Mouse (Mus musculus) hindbrain, embryonic 15.5 days (tissue): ENCODE data around the gene Car3. TPM values are rescaled to one million over a fixed set of nuclear protein-coding genes. Genes with fewer than 3 reads are reported as not detected.

Experiments
- ATAC-seq: fragments of 200-750 bp; cut with Nextera tagmentation; 2 replicates; pipeline ENCODE4 v1.8.0; 2017; ENCODE audit warnings: low read depth, moderate number of reproducible peaks, moderate TSS enrichment; ENCODE audit not compliant: low FRiP score
- H3K27ac ChIP-seq: fragments of 300-500 bp; sonication (generic); replicated peaks from 2 replicates; pipeline ENCODE4 v1.5.1; 2015; ENCODE audit warnings: mild to moderate bottlenecking, inconsistent platforms
- H3K27me3 ChIP-seq: fragments of 300-500 bp; sonication (generic); 2 replicates; pipeline ENCODE4 v1.6.1; 2015; ENCODE audit warnings: control low read depth, inconsistent platforms
- H3K36me3 ChIP-seq: fragments of 300-500 bp; sonication (generic); 2 replicates; pipeline ENCODE4 v1.6.1; 2015; ENCODE audit warnings: control low read depth, inconsistent platforms
- H3K4me1 ChIP-seq: fragments of 300-500 bp; sonication (generic); replicated peaks from 2 replicates; pipeline ENCODE4 v1.6.1; 2015; ENCODE audit warnings: control low read depth, inconsistent platforms
- H3K4me2 ChIP-seq: fragments of 300-500 bp; sonication (generic); 2 replicates; pipeline ENCODE4 v1.6.1; 2015; ENCODE audit warnings: moderate library complexity, mild to moderate bottlenecking, inconsistent platforms
- H3K4me3 ChIP-seq: fragments of 300-500 bp; sonication (generic); 2 replicates; pipeline ENCODE4 v1.5.1; 2015; ENCODE audit warnings: mild to moderate bottlenecking, inconsistent platforms
- H3K9ac ChIP-seq: fragments of 300-500 bp; sonication (generic); 2 replicates; pipeline ENCODE4 v1.6.1; 2015; ENCODE audit warnings: inconsistent platforms
- H3K9me3 ChIP-seq: fragments of 300-500 bp; sonication (generic); 2 replicates; pipeline ENCODE4 v1.6.1; 2016; ENCODE audit warnings: control low read depth, inconsistent platforms
- WGBS: fragments of 180-500 bp; shearing (Covaris S2); methylation state at CpG from one replicate; pipeline ENCODE4 v1.1.7; 2015; 5-methylcytosine and 5-hydroxymethylcytosine counted together
- polyA plus RNA-seq: library from polyadenylated mRNA; unstranded; fragments of >200 nt; fragmentation: Nextera tagmentation; extraction: Ambion mirVana; gene quantifications from 2 replicates; pipeline ENCODE4 v1.2.1, GENCODE M21; 2015

Car3 gene
- polyA plus RNA-seq, 1 experiment from 2014 or later, result 2.1 TPM

DNA sequence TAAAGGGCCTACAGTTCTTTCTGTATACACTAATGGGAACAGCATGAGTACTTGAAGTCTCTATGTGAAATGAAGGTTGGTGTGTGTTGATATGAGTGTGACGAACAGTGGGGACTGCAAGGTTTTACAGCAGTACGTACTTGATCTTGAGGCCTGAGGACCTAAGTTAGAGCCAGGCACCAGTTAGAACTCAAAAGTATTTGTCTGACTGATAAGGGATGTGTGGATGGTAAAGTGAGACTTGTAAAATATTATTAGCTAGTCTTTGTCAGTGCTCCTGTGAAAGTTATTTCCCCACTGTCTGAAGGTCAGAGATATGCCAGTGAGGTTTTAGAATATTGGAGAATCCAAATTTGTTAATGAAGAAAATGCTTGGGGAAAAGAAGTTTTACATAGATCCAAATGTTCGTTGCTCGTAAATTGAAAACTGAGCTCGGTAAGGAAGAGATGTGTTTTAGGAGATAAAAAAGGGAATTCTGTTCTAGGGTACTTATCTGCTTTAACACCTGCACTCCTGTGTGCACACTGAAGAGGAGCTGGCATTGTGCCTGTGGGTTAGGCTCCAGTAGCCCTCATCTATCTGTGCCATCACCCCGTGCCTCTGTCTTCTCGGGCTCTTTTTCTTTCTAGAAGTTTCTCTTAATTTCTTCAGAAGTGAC lies 14.1 kb downstream of the Car3 start:
- Histone ChIP-seq H3K4me3 (no peak overlapping the region), H3K9me3 (no peaks in the 10 kb centered on the region), H3K27me3 (no peaks in the 10 kb centered on the region), H3K4me1 (no peaks in the 10 kb centered on the region), H3K36me3 (no peaks in the 10 kb centered on the region), H3K4me2 (no peak overlapping the region), H3K9ac (no peak overlapping the region), H3K27ac (no peak overlapping the region)
- no peak for ATAC-seq
- WGBS, result 90% methylated on average over 7 of the region's 7 CpGs

DNA sequence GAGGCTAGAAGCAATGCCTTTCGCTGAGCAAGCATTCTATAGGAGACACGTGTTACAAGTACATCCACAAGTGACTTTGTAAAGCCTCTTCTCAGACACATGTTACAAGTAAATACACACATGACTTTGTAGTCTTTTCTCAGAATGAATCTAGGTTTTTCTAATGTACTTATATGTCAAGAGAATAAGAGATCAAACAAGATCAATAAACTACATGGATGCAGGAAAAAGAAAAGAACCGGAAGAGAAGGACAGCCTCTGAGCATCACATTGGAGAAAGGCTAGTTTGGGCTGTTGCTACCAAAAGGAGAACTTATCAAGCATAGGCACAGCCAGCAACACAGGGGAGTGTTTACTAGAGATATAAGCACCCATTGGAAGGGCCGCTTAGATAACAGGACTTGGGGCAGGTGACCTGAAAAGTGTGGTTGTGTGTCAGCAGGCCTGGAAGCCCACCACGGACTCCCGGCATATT lies 15.5 kb downstream of the Car3 start:
- no peak for ATAC-seq
- no peaks in the 10 kb centered on the region for H3K27me3 ChIP-seq
- WGBS, result 80% methylated on average over 6 of the region's 6 CpGs
- H3K27ac ChIP-seq, result no peak overlapping the region
- H3K4me3 ChIP-seq, result no peak overlapping the region
- no peak overlapping the region for H3K9ac ChIP-seq
- H3K4me2 ChIP-seq, result no peak overlapping the region
- no peaks in the 10 kb centered on the region for H3K4me1 ChIP-seq
- no peaks in the 10 kb centered on the region for H3K36me3 ChIP-seq
- no peaks in the 10 kb centered on the region for H3K9me3 ChIP-seq

DNA sequence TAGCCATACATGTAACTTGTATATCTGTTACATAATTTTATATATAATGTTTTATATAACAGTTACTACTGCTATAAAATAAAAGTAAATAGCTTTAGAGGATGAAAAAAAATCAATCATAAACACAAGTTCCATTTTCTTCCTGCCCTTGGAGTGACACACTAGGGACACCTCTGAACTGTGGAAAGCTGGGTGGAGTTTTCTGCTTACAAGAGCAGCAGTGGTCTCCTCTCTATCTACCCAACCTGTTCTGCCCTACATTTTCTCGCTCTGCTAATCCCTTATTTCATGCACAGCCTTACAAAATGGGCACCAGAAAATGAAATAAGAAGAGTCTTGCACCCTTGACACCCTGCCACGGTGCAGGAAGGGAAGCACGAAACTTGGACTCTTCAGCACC lies 16.0 kb downstream of the Car3 start:
- Histone ChIP-seq H3K27me3 (no peaks in the 10 kb centered on the region), H3K36me3 (no peaks in the 10 kb centered on the region), H3K9me3 (no peaks in the 10 kb centered on the region), H3K9ac (no peak overlapping the region), H3K4me1 (no peaks in the 10 kb centered on the region), H3K4me2 (no peak overlapping the region), H3K27ac (no peak overlapping the region), H3K4me3 (no peak overlapping the region)
- ATAC-seq, result no peak
- WGBS, result 89% methylated on average over 3 of the region's 3 CpGs

DNA sequence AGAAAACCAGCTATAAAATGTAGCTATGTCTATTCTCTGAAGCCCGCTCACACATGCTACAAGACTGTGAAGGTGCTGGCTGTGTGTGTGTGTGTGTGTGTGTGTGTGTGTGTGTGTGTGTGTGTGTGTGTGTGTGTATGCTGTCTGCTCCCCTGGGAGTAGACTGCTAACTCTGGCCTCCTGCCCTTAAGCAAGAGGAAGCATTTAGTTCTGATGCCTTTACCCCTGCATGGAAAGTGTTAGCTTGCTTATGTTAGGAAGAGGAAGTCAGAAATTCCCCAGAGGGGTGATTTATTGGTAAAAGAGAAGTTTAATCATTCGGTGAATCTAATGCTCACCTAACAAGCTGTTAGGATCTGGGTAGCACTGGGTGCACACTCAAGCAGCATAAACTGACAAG lies 17.0 kb downstream of the Car3 start:
- ATAC-seq, result no peak
- Histone ChIP-seq H3K9me3 (no peaks in the 10 kb centered on the region), H3K27ac (no peak overlapping the region), H3K4me1 (no peaks in the 10 kb centered on the region), H3K27me3 (no peaks in the 10 kb centered on the region), H3K4me3 (no peak overlapping the region), H3K4me2 (no peak overlapping the region), H3K9ac (no peak overlapping the region), H3K36me3 (no peaks in the 10 kb centered on the region)
- WGBS, result 79% methylated on average over 2 of the region's 2 CpGs

DNA sequence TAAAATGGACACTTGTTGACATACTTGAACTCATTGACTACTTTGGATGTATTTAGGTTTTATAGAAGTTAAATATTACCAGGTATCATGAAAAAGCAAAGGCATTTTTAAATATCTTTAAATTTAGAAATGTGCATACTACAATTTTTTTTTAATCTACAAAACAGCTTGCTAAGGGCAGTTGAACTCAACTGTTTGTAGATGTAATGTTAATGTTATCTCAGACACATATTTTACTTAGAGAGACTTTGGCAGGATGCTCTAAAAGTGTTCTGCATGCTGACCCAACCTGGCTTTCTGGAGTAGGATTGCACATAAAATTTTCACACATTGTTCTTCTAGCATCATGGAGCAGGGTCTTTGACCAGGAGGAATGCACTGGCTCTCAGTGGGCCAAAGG lies 18.7 kb downstream of the Car3 start:
- Histone ChIP-seq H3K9me3 (no peaks in the 10 kb centered on the region), H3K4me1 (no peaks in the 10 kb centered on the region), H3K9ac (no peak overlapping the region), H3K27me3 (no peaks in the 10 kb centered on the region), H3K27ac (no peak overlapping the region), H3K36me3 (no peaks in the 10 kb centered on the region), H3K4me3 (no peak overlapping the region), H3K4me2 (no peak overlapping the region)
- no peak for ATAC-seq

DNA sequence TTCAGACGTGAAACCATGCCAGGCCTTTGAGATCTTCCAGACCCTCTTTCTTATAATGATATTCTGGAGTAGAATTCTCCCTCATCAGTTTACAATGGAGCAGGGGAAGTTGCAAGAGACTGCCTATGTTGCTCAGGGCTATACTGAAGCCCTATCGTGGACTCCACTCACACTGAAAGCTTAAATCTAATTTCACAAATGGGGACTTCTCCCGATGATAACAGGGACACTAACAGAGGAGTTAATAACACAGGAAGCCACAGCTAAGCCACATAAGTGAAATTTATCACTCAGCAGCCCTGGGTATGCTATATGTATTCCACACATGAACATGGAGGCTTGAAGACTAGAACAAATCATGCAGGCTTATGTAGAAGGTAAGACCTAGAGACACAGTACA lies 19.4 kb downstream of the Car3 start:
- H3K27me3 ChIP-seq, result no peaks in the 10 kb centered on the region
- H3K9ac ChIP-seq, result no peak overlapping the region
- no peak for ATAC-seq
- WGBS, result 82% methylated on average over 3 of the region's 3 CpGs
- no peaks in the 10 kb centered on the region for H3K4me1 ChIP-seq
- no peaks in the 10 kb centered on the region for H3K36me3 ChIP-seq
- H3K4me3 ChIP-seq, result no peak overlapping the region
- no peak overlapping the region for H3K4me2 ChIP-seq
- H3K9me3 ChIP-seq, result no peaks in the 10 kb centered on the region
- no peak overlapping the region for H3K27ac ChIP-seq

DNA sequence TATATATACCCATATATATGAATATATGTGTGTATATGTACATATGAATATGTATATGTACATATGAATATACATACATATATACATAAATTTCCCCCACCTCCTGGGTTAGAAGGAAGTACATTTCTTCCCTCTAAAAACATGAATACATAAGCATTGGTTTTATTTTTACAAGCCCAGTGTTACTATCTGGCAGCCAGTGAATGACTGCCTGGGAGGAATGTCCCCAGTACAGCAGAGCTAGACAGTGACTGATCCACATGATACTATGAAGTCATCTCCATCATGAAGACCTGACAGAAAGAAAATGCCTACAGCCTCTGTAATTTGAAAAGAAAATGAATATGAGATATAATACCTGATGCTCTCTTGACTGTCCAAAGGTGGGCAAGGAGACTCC lies 21.5 kb downstream of the Car3 start:
- H3K27ac ChIP-seq, result no peak overlapping the region
- H3K4me3 ChIP-seq, result no peak overlapping the region
- no peak for ATAC-seq
- H3K36me3 ChIP-seq, result no peaks in the 10 kb centered on the region
- H3K4me1 ChIP-seq, result no peaks in the 10 kb centered on the region
- H3K4me2 ChIP-seq, result no peak overlapping the region
- H3K9ac ChIP-seq, result no peak overlapping the region
- no peaks in the 10 kb centered on the region; the same call in 1 of the 2 replicates for H3K27me3 ChIP-seq
- no peaks in the 10 kb centered on the region for H3K9me3 ChIP-seq

DNA sequence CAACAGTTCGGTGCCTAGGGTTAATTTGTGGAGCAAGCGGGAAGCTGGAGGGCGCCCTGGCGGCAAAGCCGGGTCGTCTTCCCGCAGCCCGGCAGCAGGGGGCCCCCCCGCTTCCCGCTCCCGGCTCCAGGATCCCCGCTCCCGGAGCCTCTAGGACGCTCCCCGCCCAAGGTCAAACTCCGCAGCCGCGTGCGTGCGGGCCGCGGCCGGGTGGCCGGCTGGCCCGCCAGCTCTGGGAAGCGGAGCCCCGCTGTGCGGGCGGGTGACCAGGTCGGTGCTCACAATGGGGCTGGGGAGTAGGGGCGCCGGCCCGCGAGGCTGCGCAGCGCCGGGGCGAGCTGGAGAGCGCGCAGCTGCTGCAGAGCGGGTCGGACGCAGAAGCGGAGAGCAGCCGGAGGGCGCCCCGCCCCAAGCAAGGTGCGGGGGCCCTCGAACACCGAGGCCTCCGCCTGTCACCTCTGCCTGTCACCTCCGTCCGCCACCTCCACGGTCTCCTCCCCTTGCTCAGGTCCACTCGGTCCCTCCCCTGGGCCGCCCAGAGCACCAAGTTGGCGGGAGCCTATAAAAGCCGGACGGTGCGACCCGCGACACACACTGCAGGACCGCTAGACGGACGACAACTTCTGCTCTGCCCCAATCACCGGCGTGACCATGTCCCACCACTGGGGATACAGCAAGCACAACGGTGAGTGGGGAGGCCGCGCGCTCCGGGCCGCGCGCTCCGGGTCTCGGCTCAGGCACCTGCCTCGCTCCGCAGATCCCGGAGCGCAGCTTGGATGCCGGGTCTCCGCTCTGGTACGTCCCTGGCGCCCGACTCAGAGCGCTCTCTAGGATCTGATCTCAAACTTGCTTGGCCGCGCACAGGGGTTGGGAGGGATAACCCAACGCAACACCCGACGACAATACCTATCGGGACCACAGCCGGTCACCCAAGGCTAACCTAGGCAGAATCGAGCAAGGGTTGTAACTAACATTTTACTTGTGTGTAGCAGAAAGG lies 23.1 kb downstream of the Car3 start, which contains the start of gene Car2:
TSS of gene Car2 (plus strand) at position 172 of the 997 bp plus-strand sequence.
- ATAC-seq, result peak; percentile 92
- no peaks in the 10 kb centered on the region for H3K36me3 ChIP-seq

DNA sequence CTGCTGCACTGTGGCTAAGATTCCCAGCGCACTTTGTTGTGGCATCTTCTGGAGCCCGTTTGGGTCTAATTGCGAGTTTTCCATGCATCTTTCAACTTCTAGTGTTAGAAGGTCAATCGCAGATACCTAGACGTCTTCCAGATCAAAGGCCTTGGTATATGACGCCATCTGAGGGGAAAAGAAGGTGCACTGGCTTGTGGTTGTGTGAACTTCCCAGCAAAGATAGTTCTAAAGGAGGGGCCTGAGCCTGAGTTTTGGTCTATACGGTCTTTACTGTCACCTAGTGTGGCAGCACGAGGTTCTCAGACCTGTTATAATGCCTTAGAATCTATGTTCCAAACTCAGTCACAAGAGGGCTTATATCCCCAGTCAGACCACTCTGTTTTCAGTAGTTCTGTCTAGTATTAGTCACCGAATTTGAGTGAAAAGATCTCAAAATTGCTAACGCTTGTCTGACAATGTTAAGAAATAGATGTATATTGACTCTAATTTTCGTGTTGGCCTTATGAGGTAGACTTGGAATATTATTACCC lies 23.9 kb downstream of the Car3 start:
- H3K9ac ChIP-seq, result peak overlapping the region; percentile 61

More for the DNA sequence above, 23.1 kb downstream of the Car3 start, which contains the start of gene Car2:
- H3K27me3 ChIP-seq, result no peaks in the 10 kb centered on the region; the same call in 1 of the 2 replicates
- peak within 1 kb of the TSS; percentile 61 for H3K9ac ChIP-seq
- WGBS, result under 1% methylated on average over 92 of the region's 95 CpGs
- no peaks in the 10 kb centered on the region for H3K4me1 ChIP-seq
- peak within 1 kb of the TSS; percentile 74 for H3K4me2 ChIP-seq
- peak within 1 kb of the TSS; percentile 59 for H3K4me3 ChIP-seq
- H3K27ac ChIP-seq, result peak within 1 kb of the TSS; percentile 64
- H3K9me3 ChIP-seq, result no peaks in the 10 kb centered on the region

DNA sequence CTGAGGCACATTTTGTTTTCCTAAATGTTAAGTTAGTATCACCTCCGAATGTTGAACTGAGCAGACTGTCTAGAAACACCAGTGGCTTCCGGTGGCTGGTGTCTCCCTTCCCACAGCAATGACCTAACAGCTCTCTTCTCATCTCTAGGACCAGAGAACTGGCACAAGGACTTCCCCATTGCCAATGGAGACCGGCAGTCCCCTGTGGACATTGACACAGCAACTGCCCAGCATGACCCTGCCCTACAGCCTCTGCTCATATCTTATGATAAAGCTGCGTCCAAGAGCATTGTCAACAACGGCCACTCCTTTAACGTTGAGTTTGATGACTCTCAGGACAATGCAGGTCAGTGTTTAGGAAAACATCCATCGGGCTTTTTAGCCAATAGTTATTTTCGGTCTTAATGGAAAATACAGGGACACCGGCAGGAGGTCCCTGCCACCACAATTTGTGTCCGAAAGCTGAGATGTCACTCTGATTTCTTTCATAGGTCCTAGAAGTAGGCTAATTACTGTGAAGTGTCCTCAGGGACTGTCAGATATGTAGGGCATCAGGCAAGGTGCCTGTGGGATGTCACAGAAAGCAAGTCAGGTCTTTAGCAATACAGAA lies 24.5 kb downstream of the Car3 start:
- Histone ChIP-seq H3K27ac (no peak overlapping the region), H3K9ac (no peak overlapping the region), H3K36me3 (no peaks in the 10 kb centered on the region), H3K4me2 (peak overlapping the region; percentile 74), H3K27me3 (no peaks in the 10 kb centered on the region; the same call in 1 of the 2 replicates), H3K4me3 (0 out of 2 replicates have a peak overlapping the region, but pooled peaks have one; percentile 1), H3K9me3 (no peaks in the 10 kb centered on the region), H3K4me1 (no peaks in the 10 kb centered on the region)
- ATAC-seq, result no peak
- 68% methylated on average over 10 of the region's 10 CpGs for WGBS

More for the DNA sequence above, 23.9 kb downstream of the Car3 start:
- ATAC-seq, result no peak
- H3K27me3 ChIP-seq, result no peaks in the 10 kb centered on the region; the same call in 1 of the 2 replicates
- no peaks in the 10 kb centered on the region for H3K36me3 ChIP-seq
- no peaks in the 10 kb centered on the region for H3K9me3 ChIP-seq
- no peaks in the 10 kb centered on the region for H3K4me1 ChIP-seq
- H3K4me3 ChIP-seq, result peak overlapping the region; percentile 59
- peak overlapping the region; percentile 74 for H3K4me2 ChIP-seq
- 40% methylated on average over 11 of the region's 11 CpGs for WGBS
- peak overlapping the region; percentile 64; the same call in 1 of the 2 replicates for H3K27ac ChIP-seq

DNA sequence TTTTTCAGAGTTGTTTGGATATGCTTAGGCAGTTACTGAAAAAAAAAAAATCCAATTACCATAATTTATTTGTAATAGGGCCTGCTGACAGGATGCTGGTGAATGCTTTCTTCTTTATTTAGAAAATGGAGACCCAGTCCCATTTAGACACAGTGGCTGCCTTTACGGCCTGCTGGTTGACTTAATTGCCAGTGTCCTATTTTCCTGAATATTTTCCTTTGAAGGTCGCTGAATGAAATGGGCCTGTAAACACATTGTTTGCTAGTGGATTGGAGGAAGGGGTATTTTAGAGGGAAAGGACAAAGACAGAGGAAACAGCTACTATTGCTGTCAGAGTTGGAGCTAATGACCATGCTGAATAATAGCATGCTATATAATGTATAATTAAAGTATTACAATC lies 25.2 kb downstream of the Car3 start:
- Histone ChIP-seq H3K27me3 (no peaks in the 10 kb centered on the region; the same call in 1 of the 2 replicates), H3K4me3 (no peak overlapping the region), H3K4me1 (no peaks in the 10 kb centered on the region), H3K4me2 (no peak overlapping the region), H3K9ac (no peak overlapping the region), H3K9me3 (no peaks in the 10 kb centered on the region), H3K36me3 (no peaks in the 10 kb centered on the region), H3K27ac (no peak overlapping the region)
- 37% methylated on average over 2 of the region's 2 CpGs for WGBS
- no peak for ATAC-seq
